Mouse (Mus musculus) CH12.LX (cell line): ENCODE measurements around the gene Emc9.

ENCODE experiments used
- CHD2 ChIP-seq: IDR thresholded peaks from 2 replicates; pipeline ENCODE4 v1.6.1; 2011; ENCODE audit warnings: low read length, improper control_type of control experiment
- ETS1 ChIP-seq: conservative IDR thresholded peaks from 2 replicates; pipeline ENCODE4 v1.6.1; 2012; ENCODE audit warnings: low read depth, mild to moderate bottlenecking, inconsistent platforms, low read length, improper control_type of control experiment, moderate library complexity
- GABPA ChIP-seq: IDR thresholded peaks from 2 replicates; pipeline ENCODE4 v1.6.1; 2012; ENCODE audit warnings: low read depth, low read length, improper control_type of control experiment, inconsistent platforms; ENCODE audit not compliant: insufficient replicate concordance
- IRF4 ChIP-seq: IDR thresholded peaks from 2 replicates; pipeline ENCODE4 v1.6.1; 2014; ENCODE audit warnings: low read depth, mild to moderate bottlenecking, inconsistent platforms, low read length, improper control_type of control experiment
- JUND ChIP-seq: conservative IDR thresholded peaks from 2 replicates; pipeline ENCODE4 v1.6.1; 2011; ENCODE audit warnings: low read depth, low read length, improper control_type of control experiment
- ZNF384 ChIP-seq: IDR thresholded peaks from 2 replicates; pipeline ENCODE4 v1.6.1; 2012; ENCODE audit warnings: low read depth, low read length, improper control_type of control experiment, inconsistent platforms

DNA sequence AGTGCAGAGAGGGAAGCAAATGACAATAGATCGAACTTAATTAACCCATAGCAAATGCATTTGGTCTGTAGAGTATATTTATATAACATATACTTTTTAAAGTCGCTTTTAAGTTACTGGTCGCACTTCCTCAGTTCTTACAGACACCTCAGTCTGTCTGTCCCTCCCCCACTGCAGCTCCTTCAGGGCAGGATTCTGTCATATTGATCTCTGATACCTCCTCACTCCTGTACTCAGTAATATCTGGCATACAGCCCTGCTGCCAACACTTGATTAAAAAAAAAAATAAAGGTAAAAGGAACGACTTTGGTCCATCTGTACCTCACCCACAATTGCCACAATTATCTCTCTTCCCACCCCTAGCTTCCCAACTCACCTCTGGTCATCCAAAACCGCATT lies 800 bp downstream of the Emc9 start:
- no peak for TF ChIP-seq ZNF384
- TF ChIP-seq IRF4 = no peak
- TF ChIP-seq CHD2 = no peak
- no peak for TF ChIP-seq ETS1
- no peak for TF ChIP-seq GABPA
- TF ChIP-seq JUND = no peak
